Mouse (Mus musculus) myocyte (in vitro differentiated cells): ENCODE data around the gene Mgarp. TPM values are rescaled to one million over a fixed set of nuclear protein-coding genes. Genes with fewer than 3 reads are reported as not detected.

ENCODE experiments used
- H3K27me3 ChIP-seq: one replicate; pipeline ENCODE4 v1.6.1; 2011; ENCODE audit not compliant: control insufficient read depth, insufficient read depth, insufficient read length
- H3K36me3 ChIP-seq: one replicate; pipeline ENCODE4 v1.6.1; 2011; ENCODE audit not compliant: control insufficient read depth, insufficient read depth
- H3K4me2 ChIP-seq: one replicate; pipeline ENCODE4 v1.6.1; 2011; ENCODE audit warnings: low read depth, control low read depth
- H3K4me3 ChIP-seq: one replicate; pipeline ENCODE4 v1.5.1; 2011; ENCODE audit warnings: mild to moderate bottlenecking, control low read depth, moderate library complexity
- H3K79me2 ChIP-seq: one replicate; pipeline ENCODE4 v1.6.1; 2011; ENCODE audit not compliant: control insufficient read depth, insufficient read depth
- H3ac ChIP-seq: one replicate; pipeline ENCODE4 v1.6.1; 2011; ENCODE audit not compliant: control insufficient read depth, insufficient read length
- CEBPB ChIP-seq: IDR thresholded peaks from 2 replicates; pipeline ENCODE4 v1.6.1; 2011; ENCODE audit warnings: mild to moderate bottlenecking, moderate library complexity; ENCODE audit not compliant: poor library complexity, insufficient read depth, severe bottlenecking
- E2F4 ChIP-seq: IDR thresholded peaks from one replicate; pipeline ENCODE4 v1.6.1; 2011; ENCODE audit warnings: mild to moderate bottlenecking, control low read depth, moderate library complexity; ENCODE audit not compliant: insufficient read depth
- MAX ChIP-seq: IDR thresholded peaks from one replicate; pipeline ENCODE4 v1.6.1; 2011; ENCODE audit warnings: low read depth, mild to moderate bottlenecking, control low read depth
- MYOD1 ChIP-seq, 3 experiments: IDR thresholded peaks; one replicate each; pipeline ENCODE4 v1.6.1; 2011; ENCODE audit warnings: control low read depth in 2 of 3, low read depth in 2 of 3, mild to moderate bottlenecking in 2 of 3, moderate library complexity in 1 of 3; ENCODE audit not compliant: insufficient read length in 2 of 3, control insufficient read depth in 1 of 3
- MYOG ChIP-seq, 3 experiments: IDR thresholded peaks; one replicate each; pipeline ENCODE4 v1.6.1; 2011; ENCODE audit warnings: control low read depth in 2 of 3, low read depth in 2 of 3, mild to moderate bottlenecking in 2 of 3; ENCODE audit not compliant: insufficient read length in 2 of 3, control insufficient read depth in 1 of 3, insufficient read depth in 1 of 3
- POLR2A ChIP-seq: IDR thresholded peaks from one replicate; pipeline ENCODE4 v1.6.1; 2011; ENCODE audit warnings: low read depth, mild to moderate bottlenecking, control low read depth, moderate library complexity; ENCODE audit not compliant: insufficient read length
- POLR2AphosphoS2 ChIP-seq: IDR thresholded peaks from one replicate; pipeline ENCODE4 v1.6.1; 2011; ENCODE audit warnings: low read depth, control low read depth; ENCODE audit not compliant: insufficient read length
- REST ChIP-seq: IDR thresholded peaks from one replicate; pipeline ENCODE4 v1.6.1; 2011; ENCODE audit warnings: mild to moderate bottlenecking, control low read depth, moderate library complexity; ENCODE audit not compliant: insufficient read depth, insufficient read length
- SRF ChIP-seq: IDR thresholded peaks from one replicate; pipeline ENCODE4 v1.6.1; 2011; ENCODE audit warnings: low read depth; ENCODE audit not compliant: control insufficient read depth, insufficient read length
- TCF12 ChIP-seq: IDR thresholded peaks from one replicate; pipeline ENCODE4 v1.6.1; 2011; ENCODE audit warnings: mild to moderate bottlenecking, control low read depth; ENCODE audit not compliant: poor library complexity, insufficient read depth, severe bottlenecking
- TCF3 ChIP-seq: IDR thresholded peaks from one replicate; pipeline ENCODE4 v1.6.1; 2011; ENCODE audit warnings: low read depth, control low read depth; ENCODE audit not compliant: insufficient read length
- USF1 ChIP-seq: IDR thresholded peaks from one replicate; pipeline ENCODE4 v1.6.1; 2011; ENCODE audit warnings: low read depth, mild to moderate bottlenecking, control low read depth, moderate library complexity
- polyA plus RNA-seq: library from polyadenylated mRNA; unstranded; fragments of >200 nt; fragmentation: generic; extraction: Trizol; gene quantifications from one replicate; pipeline ENCODE4 v1.2.1, GENCODE M21; 2012; ENCODE audit warnings: missing spikeins

The Mgarp gene
- polyA plus RNA-seq, 1 experiment, result 0.88 TPM

GRCm38 (mm10) chr3:51364703-51365516 lies 31.6 kb downstream of the Mgarp start:
- Histone ChIP-seq H3K27me3 (no peaks in the 10 kb centered on the region), H3K36me3 (no peaks in the 10 kb centered on the region), H3K4me2 (peak overlapping the region; percentile 91), H3K4me3 (peak overlapping the region; percentile 13), H3ac (no peak overlapping the region), H3K79me2 (no peaks in the 10 kb centered on the region)
- no peak for TF ChIP-seq MAX
- TF ChIP-seq TCF12, result no peak
- no peak for TF ChIP-seq E2F4
- no peak for TF ChIP-seq MYOD1 (IDR thresholded peaks at IDR 0.05; ENCODE audit: control insufficient read depth in 1 of 3, insufficient read length in 2 of 3, low read depth in 2 of 3)
- TF ChIP-seq REST, result no peak
- no peak for TF ChIP-seq POLR2A
- no peak for TF ChIP-seq SRF
- peak; percentile 20 for TF ChIP-seq USF1

DNA sequence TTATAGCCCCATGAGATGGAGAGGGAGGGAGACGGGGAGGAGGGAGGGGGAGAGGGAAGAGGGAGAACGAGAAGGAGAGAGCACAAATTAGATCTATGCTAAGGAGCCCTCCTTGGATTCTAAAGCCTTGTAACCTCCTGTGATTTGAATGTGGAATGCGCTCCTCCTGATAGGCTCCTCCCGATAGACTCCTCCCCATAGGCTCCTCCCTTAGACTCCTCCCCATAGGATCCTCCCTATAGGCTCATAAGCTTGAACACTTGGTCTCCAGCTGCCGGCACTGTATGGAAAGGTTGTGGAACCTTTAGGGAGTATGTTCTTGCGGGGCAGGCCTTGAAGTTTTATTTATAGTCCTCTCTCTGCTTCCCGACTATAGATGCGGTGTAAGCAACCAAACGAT lies 35.5 kb downstream of the Mgarp start:
- H3K4me2 ChIP-seq, result no peak overlapping the region
- no peak overlapping the region for H3ac ChIP-seq
- no peak overlapping the region for H3K4me3 ChIP-seq
- TF ChIP-seq SRF (no peak), MYOD1 (IDR thresholded peaks at IDR 0.05; ENCODE audit: control insufficient read depth in 1 of 3, insufficient read length in 2 of 3, low read depth in 2 of 3) (no peak), POLR2A (no peak)
- no peaks in the 10 kb centered on the region for H3K79me2 ChIP-seq
- no peaks in the 10 kb centered on the region for H3K27me3 ChIP-seq
- no peaks in the 10 kb centered on the region for H3K36me3 ChIP-seq

- no peak overlapping the region for H3K4me2 ChIP-seq
- H3K36me3 ChIP-seq, result no peaks in the 10 kb centered on the region
- peak overlapping the region; percentile 66 for H3K4me3 ChIP-seq
- TF ChIP-seq TCF3, result no peak
- no peak for TF ChIP-seq POLR2A
- TF ChIP-seq SRF, result no peak
- no peak for TF ChIP-seq CEBPB
- no peak for TF ChIP-seq POLR2AphosphoS2
- no peak for TF ChIP-seq MYOG (IDR thresholded peaks at IDR 0.05; ENCODE audit: control insufficient read depth in 1 of 3, insufficient read depth in 1 of 3, insufficient read length in 2 of 3, low read depth in 2 of 3)
- TF ChIP-seq E2F4, result no peak
- TF ChIP-seq MYOD1 (IDR thresholded peaks at IDR 0.05; ENCODE audit: control insufficient read depth in 1 of 3, insufficient read length in 2 of 3, low read depth in 2 of 3), result no peak
- no peak for TF ChIP-seq TCF12
- no peaks in the 10 kb centered on the region for H3K79me2 ChIP-seq
- H3ac ChIP-seq, result peak overlapping the region; percentile 31
- H3K27me3 ChIP-seq, result no peaks in the 10 kb centered on the region
Measured at GRCm38 (mm10) chr3:51359558-51360307, 36.8 kb downstream of the Mgarp start.

GRCm38 (mm10) chr3:51358660-51359557 lies 37.6 kb downstream of the Mgarp start:
- Histone ChIP-seq H3K4me2 (peak overlapping the region; percentile 67), H3K36me3 (no peaks in the 10 kb centered on the region), H3ac (peak overlapping the region; percentile 31), H3K27me3 (no peaks in the 10 kb centered on the region), H3K79me2 (no peaks in the 10 kb centered on the region), H3K4me3 (peak overlapping the region; percentile 66)
- peak; percentile 16 for TF ChIP-seq POLR2A
- peak; percentile 20 for TF ChIP-seq E2F4
- TF ChIP-seq REST, result no peak

- TF ChIP-seq E2F4 (no peak), MYOG (IDR thresholded peaks at IDR 0.05; ENCODE audit: control insufficient read depth in 1 of 3, insufficient read depth in 1 of 3, insufficient read length in 2 of 3, low read depth in 2 of 3) (no peak), CEBPB (peak; percentile 97)
- H3K27me3 ChIP-seq, result no peaks in the 10 kb centered on the region
- no peaks in the 10 kb centered on the region for H3K36me3 ChIP-seq
- H3ac ChIP-seq, result peak overlapping the region; percentile 31
- H3K4me2 ChIP-seq, result peak overlapping the region; percentile 67
- peak overlapping the region; percentile 66 for H3K4me3 ChIP-seq
- no peaks in the 10 kb centered on the region for H3K79me2 ChIP-seq
Measured at GRCm38 (mm10) chr3:51358181-51358580, 38.4 kb downstream of the Mgarp start.
